Mouse (Mus musculus): ENCODE results near the gene Mtmr11. TPM values are rescaled to one million over a fixed set of nuclear protein-coding genes. Genes with fewer than 3 reads are reported as not detected.

Gene Mtmr11
- 9.0 and 10.7 TPM in 2 replicates for polyA plus RNA-seq (2016; fragmentation: Nextera tagmentation; extraction: Ambion mirVana)

DNA sequence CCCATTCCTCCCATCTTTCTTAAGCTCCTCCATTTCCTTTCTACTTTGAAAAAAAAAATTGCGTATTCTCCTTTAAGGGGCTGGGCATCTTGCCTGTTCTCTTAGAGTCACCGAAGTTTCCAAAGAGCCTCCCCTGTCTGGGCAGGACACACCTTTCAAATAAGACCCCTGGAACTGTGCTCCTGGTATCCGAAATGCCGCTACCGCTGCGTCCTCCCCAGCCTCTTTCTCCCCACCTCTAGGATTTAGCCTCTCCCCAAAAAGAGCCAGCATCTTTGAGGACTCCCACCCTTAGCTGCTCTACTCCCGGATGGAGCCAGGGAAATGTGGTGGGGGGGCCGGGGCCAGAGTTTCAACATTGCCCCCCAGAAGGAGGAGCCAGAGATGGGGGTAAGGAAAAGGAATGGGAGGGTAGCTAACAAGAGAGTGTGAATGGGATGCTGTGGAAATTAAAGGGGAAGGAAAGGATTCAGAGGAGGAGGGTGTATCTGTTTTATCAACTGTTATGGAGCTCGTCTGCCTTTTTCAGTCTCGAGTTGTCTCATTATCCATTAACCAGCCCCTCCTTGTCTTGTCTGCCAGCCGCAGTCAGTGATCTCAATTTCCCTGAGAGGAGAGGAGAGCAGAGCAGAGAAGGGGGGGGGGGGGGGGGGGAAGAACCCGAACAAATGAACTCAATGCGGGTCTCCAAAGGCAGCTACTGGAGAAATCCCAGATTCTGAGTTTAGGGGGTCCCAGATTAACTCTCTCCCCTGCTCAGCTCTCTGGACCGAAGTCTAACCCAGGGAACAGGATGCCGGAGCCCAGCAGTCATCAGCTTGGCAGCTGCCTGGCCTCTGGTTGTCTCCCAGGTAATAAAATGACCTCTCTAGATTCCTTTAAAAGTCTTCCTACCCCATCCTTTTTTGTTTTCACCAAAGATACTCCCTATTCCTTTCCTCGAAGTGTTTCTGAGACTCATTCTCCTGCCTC lies at the start of gene Mtmr11:
Gene Mtmr11 (plus strand): TSS at position 136 of the 972 bp plus-strand sequence.
- no peak for ATAC-seq (ENCODE audit: insufficient number of reproducible peaks, low FRiP score)
- H3K27ac ChIP-seq (ENCODE audit: poor library complexity, severe bottlenecking): peak within 1 kb of the TSS; percentile 79

DNA sequence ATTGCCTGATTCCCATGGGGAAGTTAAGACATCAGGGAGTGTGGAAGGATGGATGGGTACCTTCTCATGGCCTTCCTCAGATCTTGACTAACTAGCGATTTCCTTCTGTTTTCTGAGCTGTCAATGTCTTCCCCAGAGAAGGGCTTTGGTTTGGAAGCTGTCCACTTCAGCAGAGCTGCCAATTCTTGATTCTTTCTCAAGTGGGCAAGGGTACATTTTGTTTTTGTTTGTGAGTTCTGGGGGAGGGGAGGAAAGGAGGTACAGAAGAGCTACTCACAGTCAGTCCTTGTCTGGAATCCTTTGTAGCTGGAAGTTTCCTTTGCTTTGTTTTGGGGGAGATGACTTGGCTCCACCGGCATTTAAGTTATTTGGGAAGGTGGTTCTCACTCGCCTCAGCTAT lies 48.6 kb upstream of the Mtmr11 start:
- Histone ChIP-seq H3K4me2 (no peak overlapping the region; the same call in 1 of the 2 replicates), H3K27ac (ENCODE audit: poor library complexity, severe bottlenecking) (no peak overlapping the region), H3K36me3 (0 out of 2 replicates have a peak, but pooled peaks cover 3% of the 10 kb centered on the region), H3K9me3 (replicated peaks) (no peaks in the 10 kb centered on the region), H3K9ac (no peak overlapping the region), H3K4me3 (no peak overlapping the region), H3K4me1 (replicated peaks) (peaks cover 31% of the 10 kb centered on the region), H3K27me3 (replicated peaks) (no peaks in the 10 kb centered on the region)
- ATAC-seq (ENCODE audit: insufficient number of reproducible peaks, low FRiP score): no peak
- 30% methylated on average over 3 of the region's 3 CpGs for WGBS

More for the DNA sequence above, at the start of gene Mtmr11:
- H3K27me3 ChIP-seq (replicated peaks): peaks cover 7% of the 10 kb centered on the region; the same call in 1 of the 2 replicates
- no peaks in the 10 kb centered on the region for H3K9me3 ChIP-seq (replicated peaks)
- H3K4me1 ChIP-seq (replicated peaks): peaks cover 18% of the 10 kb centered on the region
- peak within 1 kb of the TSS; percentile 72 for H3K9ac ChIP-seq
- whole genome bisulfite sequencing: 11% methylated on average over 15 of the region's 16 CpGs
- H3K36me3 ChIP-seq: peaks cover 4% of the 10 kb centered on the region
- peak within 1 kb of the TSS; percentile 91 for H3K4me2 ChIP-seq
- H3K4me3 ChIP-seq: peak within 1 kb of the TSS; percentile 43

DNA sequence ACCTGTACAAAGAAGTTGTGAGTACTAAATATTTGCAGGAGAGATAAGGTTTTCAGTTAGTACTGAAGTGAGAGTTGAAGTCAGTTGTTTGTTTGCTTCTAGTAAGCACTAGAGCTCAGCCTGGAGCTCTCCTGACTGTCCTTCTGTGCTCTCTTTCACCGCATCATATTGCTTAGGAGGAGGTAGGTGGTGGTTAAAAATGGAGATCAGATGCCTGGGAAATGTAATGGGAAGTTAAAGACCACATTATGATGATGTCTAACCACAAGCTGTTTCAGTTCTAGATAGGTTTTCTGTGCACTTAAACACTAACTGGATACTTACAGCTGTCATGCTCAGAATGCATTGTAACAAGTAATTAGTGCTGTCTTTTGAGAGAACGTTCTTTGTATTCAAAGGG lies 43.7 kb upstream of the Mtmr11 start:
- Histone ChIP-seq H3K9ac (no peak overlapping the region), H3K4me2 (no peak overlapping the region), H3K27ac (ENCODE audit: poor library complexity, severe bottlenecking) (no peak overlapping the region), H3K4me3 (no peak overlapping the region), H3K9me3 (replicated peaks) (no peaks in the 10 kb centered on the region), H3K4me1 (replicated peaks) (peaks cover 18% of the 10 kb centered on the region), H3K27me3 (replicated peaks) (no peaks in the 10 kb centered on the region), H3K36me3 (0 out of 2 replicates have a peak, but pooled peaks cover 4% of the 10 kb centered on the region)
- ATAC-seq (ENCODE audit: insufficient number of reproducible peaks, low FRiP score): no peak
- WGBS: 73% methylated on average over 2 of the region's 2 CpGs

GRCm38 (mm10) chr3:96118702-96119101 lies 43.1 kb upstream of the Mtmr11 start:
- H3K4me3 ChIP-seq: no peak overlapping the region
- no peaks in the 10 kb centered on the region for H3K27me3 ChIP-seq (replicated peaks)
- H3K9ac ChIP-seq: no peak overlapping the region
- H3K27ac ChIP-seq (ENCODE audit: poor library complexity, severe bottlenecking): no peak overlapping the region
- no peak overlapping the region for H3K4me2 ChIP-seq
- H3K4me1 ChIP-seq (replicated peaks): peaks cover 12% of the 10 kb centered on the region
- ATAC-seq (ENCODE audit: insufficient number of reproducible peaks, low FRiP score): no peak
- 0 out of 2 replicates have a peak, but pooled peaks cover 4% of the 10 kb centered on the region for H3K36me3 ChIP-seq
- H3K9me3 ChIP-seq (replicated peaks): no peaks in the 10 kb centered on the region
- WGBS: 90% methylated on average over 2 of the region's 2 CpGs

DNA sequence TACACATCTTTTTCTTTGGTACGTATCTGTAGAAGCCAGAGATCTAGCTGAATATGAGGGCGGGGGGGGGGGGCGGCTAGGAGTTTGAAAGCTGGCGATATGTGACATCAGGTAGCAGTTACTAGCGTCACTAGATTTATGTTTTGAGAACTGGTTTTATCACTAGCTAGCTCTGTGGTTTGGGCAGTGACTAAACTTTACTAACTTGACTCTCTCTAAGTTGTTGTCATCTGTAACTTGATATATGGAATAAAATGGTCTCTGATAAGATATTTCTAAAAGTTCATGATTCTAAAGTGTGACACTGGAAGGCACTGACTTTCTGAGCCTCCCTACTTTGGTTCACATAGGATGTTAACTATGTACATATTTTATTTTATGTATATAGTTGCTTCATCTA lies 37.6 kb upstream of the Mtmr11 start:
- Histone ChIP-seq H3K9ac (no peak overlapping the region), H3K4me2 (no peak overlapping the region), H3K27me3 (replicated peaks) (no peaks in the 10 kb centered on the region), H3K4me1 (replicated peaks) (peaks cover 16% of the 10 kb centered on the region), H3K27ac (ENCODE audit: poor library complexity, severe bottlenecking) (no peak overlapping the region), H3K9me3 (replicated peaks) (no peaks in the 10 kb centered on the region), H3K4me3 (no peak overlapping the region), H3K36me3 (0 out of 2 replicates have a peak, but pooled peaks cover 4% of the 10 kb centered on the region)
- 87% methylated on average over 5 of the region's 5 CpGs for WGBS
- ATAC-seq (ENCODE audit: insufficient number of reproducible peaks, low FRiP score): no peak

GRCm38 (mm10) chr3:96128128-96128527 lies 33.7 kb upstream of the Mtmr11 start:
- Histone ChIP-seq H3K9ac (no peak overlapping the region), H3K9me3 (replicated peaks) (no peaks in the 10 kb centered on the region), H3K4me1 (replicated peaks) (peaks cover 28% of the 10 kb centered on the region), H3K36me3 (0 out of 2 replicates have a peak, but pooled peaks cover 3% of the 10 kb centered on the region), H3K4me2 (no peak overlapping the region), H3K27ac (ENCODE audit: poor library complexity, severe bottlenecking) (peak overlapping the region; percentile 28; the same call in 1 of the 2 replicates), H3K4me3 (no peak overlapping the region), H3K27me3 (replicated peaks) (no peaks in the 10 kb centered on the region)
- ATAC-seq (ENCODE audit: insufficient number of reproducible peaks, low FRiP score): peak; percentile 55

DNA sequence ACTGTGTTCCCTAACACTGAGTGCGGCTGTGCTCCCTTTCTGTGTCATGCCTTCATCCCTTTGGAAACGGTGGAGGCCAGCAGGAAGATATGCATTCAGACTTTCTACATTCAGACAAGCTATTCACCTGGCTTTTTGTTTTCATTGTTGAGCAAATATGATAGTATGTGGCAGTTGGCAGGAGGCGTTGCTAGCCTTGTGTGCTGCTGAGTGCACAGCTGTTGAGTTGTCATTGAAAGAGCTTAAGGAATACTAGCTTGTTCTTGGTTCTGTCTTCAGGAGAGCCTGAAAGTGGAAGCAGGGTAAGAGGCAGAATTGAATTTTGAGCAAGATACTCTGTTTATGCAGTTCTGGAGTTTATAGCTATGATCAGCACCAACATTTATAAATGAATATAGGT lies 29.3 kb upstream of the Mtmr11 start:
- peaks cover 8% of the 10 kb centered on the region; the same call in 1 of the 2 replicates for H3K36me3 ChIP-seq
- ATAC-seq (ENCODE audit: insufficient number of reproducible peaks, low FRiP score): no peak
- no peak overlapping the region for H3K27ac ChIP-seq (ENCODE audit: poor library complexity, severe bottlenecking)
- no peak overlapping the region for H3K4me3 ChIP-seq
- WGBS: 82% methylated on average over 3 of the region's 3 CpGs
- H3K9me3 ChIP-seq (replicated peaks): no peaks in the 10 kb centered on the region
- H3K4me2 ChIP-seq: no peak overlapping the region
- no peaks in the 10 kb centered on the region for H3K27me3 ChIP-seq (replicated peaks)
- no peak overlapping the region for H3K9ac ChIP-seq
- peaks cover 34% of the 10 kb centered on the region for H3K4me1 ChIP-seq (replicated peaks)

DNA sequence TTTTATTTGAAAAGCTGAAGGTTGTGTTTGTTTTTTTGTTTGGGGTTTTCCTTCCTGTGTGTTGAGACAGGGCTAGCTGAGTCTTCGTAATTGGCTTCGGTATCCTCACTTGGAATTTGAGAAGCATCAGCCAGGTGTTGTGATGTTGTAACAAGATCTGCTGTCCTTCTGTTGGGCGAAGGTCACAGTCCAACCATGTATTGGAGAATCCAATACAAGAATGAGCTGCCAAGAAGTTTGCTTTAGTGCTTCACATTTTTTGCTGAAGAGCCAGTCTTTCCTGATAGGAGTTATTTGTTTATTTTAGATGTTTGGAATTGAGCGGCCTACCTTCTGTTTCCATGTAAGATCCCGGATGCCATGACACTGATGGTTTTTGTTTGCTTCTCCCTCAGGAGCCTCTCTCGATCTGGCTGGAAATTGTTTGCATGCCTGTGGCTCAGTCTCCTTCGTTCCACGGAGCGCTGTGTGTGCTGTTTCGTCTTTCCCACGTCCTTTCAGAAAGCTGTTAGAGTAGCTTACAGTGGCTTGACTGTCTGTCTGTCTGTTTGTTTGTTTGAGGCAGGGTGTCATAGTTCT lies 28.4 kb upstream of the Mtmr11 start:
- Histone ChIP-seq H3K36me3 (peaks cover 11% of the 10 kb centered on the region; the same call in 1 of the 2 replicates), H3K27ac (ENCODE audit: poor library complexity, severe bottlenecking) (no peak overlapping the region), H3K4me2 (no peak overlapping the region), H3K9ac (no peak overlapping the region), H3K4me1 (replicated peaks) (peaks cover 29% of the 10 kb centered on the region), H3K9me3 (replicated peaks) (no peaks in the 10 kb centered on the region), H3K27me3 (replicated peaks) (no peaks in the 10 kb centered on the region), H3K4me3 (no peak overlapping the region)
- WGBS: 63% methylated on average over 11 of the region's 11 CpGs
- no peak for ATAC-seq (ENCODE audit: insufficient number of reproducible peaks, low FRiP score)

DNA sequence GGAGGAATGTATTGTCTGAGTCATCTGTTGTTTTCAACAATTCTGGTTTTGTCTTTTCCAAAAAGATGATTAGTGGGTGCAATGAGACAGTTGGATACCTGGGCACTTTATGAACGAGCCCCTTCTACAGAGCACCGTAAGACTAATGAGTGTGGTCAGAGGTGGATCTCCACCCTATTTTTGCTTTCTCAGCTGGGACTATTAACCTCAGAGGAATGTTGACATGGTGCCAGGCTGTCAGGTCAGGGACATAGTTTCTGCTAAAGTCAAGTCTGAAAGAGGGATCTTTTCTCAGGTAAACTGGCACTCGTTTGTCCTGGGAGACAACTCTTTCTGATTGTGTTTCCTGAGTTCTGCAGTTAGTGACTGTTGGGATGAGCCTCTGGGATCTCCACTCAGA lies 26.8 kb upstream of the Mtmr11 start:
- 82% methylated on average over 3 of the region's 3 CpGs for WGBS
- ATAC-seq (ENCODE audit: insufficient number of reproducible peaks, low FRiP score): no peak
- H3K4me3 ChIP-seq: no peak overlapping the region
- H3K9me3 ChIP-seq (replicated peaks): no peaks in the 10 kb centered on the region
- H3K36me3 ChIP-seq: peaks cover 20% of the 10 kb centered on the region
- H3K27me3 ChIP-seq (replicated peaks): no peaks in the 10 kb centered on the region
- no peak overlapping the region for H3K9ac ChIP-seq
- H3K27ac ChIP-seq (ENCODE audit: poor library complexity, severe bottlenecking): no peak overlapping the region
- peaks cover 15% of the 10 kb centered on the region for H3K4me1 ChIP-seq (replicated peaks)
- H3K4me2 ChIP-seq: no peak overlapping the region

- Histone ChIP-seq H3K36me3 (peaks cover 58% of the 10 kb centered on the region), H3K4me3 (no peak overlapping the region), H3K4me2 (no peak overlapping the region), H3K9ac (no peak overlapping the region), H3K4me1 (replicated peaks) (no peaks in the 10 kb centered on the region), H3K27me3 (replicated peaks) (no peaks in the 10 kb centered on the region), H3K27ac (ENCODE audit: poor library complexity, severe bottlenecking) (no peak overlapping the region), H3K9me3 (replicated peaks) (no peaks in the 10 kb centered on the region)
- no peak for ATAC-seq (ENCODE audit: insufficient number of reproducible peaks, low FRiP score)
- 14% methylated on average over 5 of the region's 5 CpGs for WGBS
Observed at GRCm38 (mm10) chr3:96147950-96148349, 13.9 kb upstream of the Mtmr11 start.

GRCm38 (mm10) chr3:96151836-96152235 lies 10.0 kb upstream of the Mtmr11 start:
- Histone ChIP-seq H3K4me1 (replicated peaks) (no peaks in the 10 kb centered on the region), H3K9ac (no peak overlapping the region), H3K27ac (ENCODE audit: poor library complexity, severe bottlenecking) (no peak overlapping the region), H3K36me3 (peaks cover 68% of the 10 kb centered on the region), H3K27me3 (replicated peaks) (no peaks in the 10 kb centered on the region), H3K4me3 (no peak overlapping the region), H3K4me2 (no peak overlapping the region), H3K9me3 (replicated peaks) (no peaks in the 10 kb centered on the region)
- ATAC-seq (ENCODE audit: insufficient number of reproducible peaks, low FRiP score): no peak
- WGBS: 82% methylated on average over 7 of the region's 7 CpGs
